Mouse (Mus musculus) telencephalon, adult 2 months (tissue): Measurements from ENCODE around the gene Olfr339.
"Not testable (repeated sequence)": the region's sequence is repeated elsewhere in the genome, so short reads cannot be mapped to it uniquely, and the experiment has no call there.

Source experiments
- DNase-seq: peaks from one replicate; pipeline ENCODE4 v3.0.0-alpha.2; 2011; ENCODE audit warnings: low read depth, low spot score

Olfr339 gene

DNA sequence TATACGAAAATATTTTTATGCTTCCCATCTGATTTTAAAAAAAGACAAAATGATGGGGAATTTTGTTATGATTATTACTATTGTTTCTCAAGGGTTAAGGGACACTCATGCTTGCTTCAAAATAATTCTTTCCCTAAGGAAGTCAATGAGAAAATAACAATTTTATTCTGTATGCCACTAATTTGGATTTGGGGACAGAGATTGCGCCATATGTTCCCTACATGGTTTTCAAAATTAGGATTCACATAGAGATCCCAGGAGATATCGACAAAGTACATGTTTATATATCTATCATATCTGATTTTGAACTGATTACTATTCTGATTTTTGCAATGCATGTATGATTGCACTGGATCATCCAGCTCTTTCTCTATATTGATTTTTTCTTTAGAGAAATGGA lies at the start of gene Olfr339:
Olfr339 (plus strand) TSS at position 301 of the 400 bp plus-strand sequence.
- DNase-seq, result no peak

DNA sequence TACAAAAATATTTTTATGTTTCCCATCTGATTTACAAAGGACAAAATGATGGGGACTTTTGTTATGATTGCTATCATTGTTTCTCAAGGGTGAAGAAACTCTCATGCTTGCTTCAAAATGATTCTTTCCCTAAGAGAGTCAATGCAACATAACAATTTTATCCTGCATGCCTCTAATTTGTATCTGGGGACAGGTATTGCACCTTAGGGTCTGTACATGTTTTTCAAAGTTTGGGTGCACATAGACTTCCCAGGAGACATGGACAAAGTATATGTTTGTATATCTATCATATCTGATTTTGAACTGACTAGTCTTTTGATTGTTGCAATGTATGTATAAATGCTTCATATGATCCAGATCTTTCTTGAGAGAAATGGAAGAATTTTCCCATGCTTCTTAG lies 45.5 kb upstream of the Olfr339 start, which contains the start of gene Olfr338:
Olfr338 (plus strand) TSS at position 301 of the 400 bp plus-strand sequence.
- DNase-seq, result no peak

DNA sequence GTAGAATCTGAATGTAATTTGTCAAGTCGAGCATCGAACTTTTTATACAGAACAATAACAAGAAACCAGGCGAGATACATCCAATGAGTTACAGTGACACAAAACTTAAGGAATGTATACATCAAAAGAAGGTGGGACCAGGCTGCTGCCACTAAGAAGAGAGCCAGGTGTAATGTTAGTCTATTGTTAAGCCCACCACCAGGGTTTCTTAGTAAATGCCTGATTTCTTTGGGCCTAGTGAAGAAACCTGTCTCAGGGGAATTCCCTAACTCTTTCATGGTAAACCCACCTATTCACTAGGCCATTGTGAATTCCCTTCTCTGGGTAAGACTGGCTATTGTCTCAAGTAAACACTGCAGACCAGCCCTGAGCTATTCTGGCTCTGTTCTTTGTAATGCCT lies 3.6 kb upstream of the Olfr339 start:
- DNase-seq, result not testable (repeated sequence)

DNA sequence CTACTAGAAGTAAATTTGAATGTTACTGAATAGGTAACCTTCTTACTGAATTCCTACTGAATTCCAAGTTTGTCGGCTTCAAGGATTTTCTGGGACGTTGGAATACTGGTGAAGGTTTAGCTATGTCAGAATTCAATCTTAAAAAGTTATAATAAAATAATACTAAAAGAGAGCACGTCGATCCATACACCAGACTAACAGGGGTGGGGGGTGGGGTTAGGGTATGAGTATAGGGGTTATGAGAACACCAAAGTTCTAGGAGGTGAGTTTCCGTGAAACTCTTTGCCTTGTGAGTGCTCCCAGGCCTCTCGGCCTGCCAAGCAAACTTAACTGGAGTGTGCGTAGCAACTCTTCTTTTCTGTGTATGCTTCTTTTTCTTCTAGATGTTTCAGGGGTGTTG lies 3.2 kb upstream of the Olfr339 start:
- DNase-seq, result not testable (repeated sequence)

DNA sequence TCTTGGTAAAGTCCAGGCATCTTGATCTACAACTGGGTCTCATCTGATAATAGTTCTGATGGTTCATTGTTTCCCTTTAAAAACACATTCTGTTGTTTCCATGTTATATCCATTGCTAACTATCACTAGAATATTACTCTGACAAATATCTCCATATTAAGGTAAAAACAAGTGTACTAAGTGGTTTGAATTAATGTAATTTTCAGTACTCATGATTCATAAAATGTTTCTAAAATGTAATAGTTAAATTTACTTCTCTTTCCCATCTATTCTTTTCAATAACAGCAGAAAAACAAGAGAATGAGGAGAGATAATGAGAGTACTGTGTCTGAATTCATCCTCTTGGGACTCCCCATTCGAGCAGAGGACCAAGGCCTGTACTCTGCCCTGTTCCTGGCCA lies 33.5 kb downstream of the Olfr339 start, which contains the start of gene Olfr340:
Olfr340 (plus strand) TSS at position 301 of the 400 bp plus-strand sequence.
- no peak for DNase-seq

DNA sequence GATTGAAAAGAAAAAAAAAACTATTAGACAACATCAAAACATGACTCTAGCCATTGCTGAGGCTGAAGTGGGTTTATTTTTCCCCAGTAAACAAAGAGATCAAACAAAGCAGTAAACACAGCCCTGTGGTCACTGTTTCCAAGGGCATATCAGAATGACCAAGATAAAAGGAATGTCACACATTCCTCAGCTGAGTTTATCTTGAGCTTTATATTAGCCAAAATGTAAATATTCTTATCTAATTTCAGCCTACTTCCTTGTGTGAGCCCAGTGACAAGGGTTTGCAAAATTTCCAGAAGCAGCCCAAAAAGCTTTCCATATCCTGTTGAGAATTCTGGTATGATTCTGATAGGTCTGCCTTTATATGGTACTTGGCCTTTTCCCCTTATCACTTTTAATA lies 54.9 kb downstream of the Olfr339 start:
- no peak for DNase-seq
